Mouse (Mus musculus): ENCODE results near the gene Tmem222.

Tmem222 gene

DNA sequence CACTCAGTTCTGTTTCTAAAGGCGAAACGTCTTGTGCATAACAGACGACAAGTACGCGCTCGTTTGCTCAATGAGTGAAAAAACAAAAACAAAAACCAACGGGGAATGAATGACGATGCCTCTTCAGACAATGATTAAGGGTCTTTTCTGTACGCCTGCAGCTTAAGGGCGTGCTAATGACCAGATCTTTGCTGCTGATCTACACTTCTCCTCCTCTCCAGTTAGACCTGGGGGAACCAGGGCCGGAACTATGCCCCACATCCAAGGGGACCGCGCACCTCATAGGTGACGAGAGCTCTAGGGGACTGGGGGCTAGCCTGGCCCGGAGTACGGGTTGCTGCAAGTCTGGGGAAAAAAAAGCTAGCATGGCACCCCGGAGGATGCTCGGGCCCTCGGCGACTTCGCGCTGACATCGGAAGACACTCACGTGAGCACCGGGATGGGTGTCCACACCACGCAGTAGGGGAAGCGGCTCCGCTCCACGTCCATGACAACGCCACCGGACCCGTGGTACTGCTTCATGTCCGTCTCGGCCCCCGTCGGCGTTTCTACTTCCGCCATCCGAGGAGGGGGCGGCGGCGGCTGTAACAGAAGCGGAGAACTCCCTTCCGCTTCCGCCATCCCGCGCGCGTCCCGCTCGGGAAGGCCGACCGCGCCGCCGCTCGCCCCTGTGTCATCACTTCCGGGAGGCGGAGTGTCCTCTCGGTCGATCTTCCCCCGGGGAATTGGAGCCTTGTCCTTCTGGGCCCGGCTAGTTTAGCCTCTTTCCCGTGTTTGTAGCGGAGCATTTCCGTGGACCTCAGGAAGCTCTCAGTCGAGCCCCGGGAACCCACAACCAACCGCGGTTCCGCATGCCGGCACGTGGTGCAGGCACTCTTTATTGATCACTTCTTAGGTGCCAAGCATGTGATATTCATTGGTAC lies at the start of gene Tmem222:
Gene Tmem222, minus strand, starts transcription at position 689 of the 923 bp plus-strand sequence.
- peak; percentile 95 for DNase-seq (ENCODE audit: low spot score in 2 of 2)

DNA sequence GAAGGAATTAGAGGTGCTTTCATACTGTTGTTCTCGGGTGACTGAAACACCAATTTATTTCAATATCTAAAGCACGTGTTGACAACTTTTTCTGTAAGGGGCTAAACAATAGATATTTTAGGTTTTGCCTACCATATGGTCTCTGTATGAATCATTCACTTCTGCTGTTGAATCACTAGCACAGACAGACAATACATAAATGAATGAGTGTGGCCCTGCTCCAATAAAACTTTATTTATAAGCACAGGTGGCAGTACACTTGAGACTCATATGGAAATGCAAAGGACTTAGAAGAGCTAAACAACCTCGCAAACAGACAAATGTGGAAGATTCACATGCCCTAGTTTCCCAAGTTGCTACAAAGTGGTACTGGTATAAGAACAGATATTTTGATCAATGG lies 42.1 kb upstream of the Tmem222 start:
- DNase-seq (ENCODE audit: low spot score in 2 of 2), result no peak

DNA sequence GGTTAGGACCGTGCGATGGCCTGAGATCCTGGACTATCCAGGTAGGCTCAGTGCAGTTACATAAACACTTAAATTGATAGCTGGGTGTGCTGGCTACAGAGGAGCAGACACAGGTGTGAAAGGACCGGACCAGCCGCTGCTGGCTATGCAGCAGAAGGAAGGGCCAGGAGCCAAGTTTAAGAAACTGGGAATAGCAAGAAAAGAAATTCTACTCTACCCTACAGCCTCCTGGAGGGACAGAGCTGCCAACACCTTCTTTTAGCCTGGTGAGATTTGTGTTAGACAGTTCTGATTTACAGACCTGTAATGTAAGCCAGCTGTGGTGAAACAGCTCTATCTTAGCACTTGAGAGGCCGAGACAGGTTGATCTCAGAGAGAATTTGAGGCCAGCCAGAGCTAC lies 38.4 kb upstream of the Tmem222 start:
- DNase-seq (ENCODE audit: low spot score in 2 of 2), result no peak

DNA sequence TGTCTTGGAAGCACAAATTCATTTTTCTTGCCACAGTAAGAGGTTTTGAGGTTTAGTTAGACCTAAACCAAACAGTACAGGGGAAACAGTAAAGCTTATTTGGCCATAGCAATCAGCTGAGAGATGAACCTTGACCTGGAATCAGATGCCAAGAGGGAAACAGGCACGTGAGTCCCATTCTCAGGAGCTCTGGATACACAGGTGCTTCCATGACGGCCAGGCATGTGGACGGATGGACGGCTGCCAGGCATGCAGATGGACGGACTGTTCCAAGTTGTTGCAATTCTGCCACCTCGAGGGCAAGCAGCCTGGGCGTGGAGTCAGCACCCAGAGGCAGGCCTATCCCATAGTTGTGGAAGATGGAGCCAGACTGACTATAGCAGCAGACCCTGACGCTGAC lies 37.3 kb upstream of the Tmem222 start:
- peak in 1 of 2 experiments; percentile 61 for DNase-seq (ENCODE audit: low spot score in 2 of 2)

DNA sequence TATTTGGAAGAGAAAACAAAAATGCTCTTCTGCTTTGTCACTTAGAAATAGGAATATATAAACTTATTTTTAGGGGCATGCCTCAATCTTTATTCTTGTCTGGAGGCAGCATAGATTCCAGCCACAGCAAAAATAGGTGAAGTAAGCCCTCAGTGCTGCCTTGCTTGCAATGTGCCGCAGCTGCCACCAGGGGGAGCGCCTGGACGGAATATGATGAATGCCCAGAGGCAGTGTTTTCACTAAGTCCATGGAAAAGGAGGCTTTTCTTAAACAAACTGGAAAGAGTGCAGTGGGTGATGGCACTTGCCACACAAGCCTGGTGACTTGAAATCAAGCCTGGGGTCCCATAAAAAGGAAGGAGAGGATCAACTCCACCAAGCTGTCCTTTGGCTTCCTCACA lies 32.4 kb upstream of the Tmem222 start:
- DNase-seq (ENCODE audit: low spot score in 2 of 2), result peak; percentile 74 to 85

DNA sequence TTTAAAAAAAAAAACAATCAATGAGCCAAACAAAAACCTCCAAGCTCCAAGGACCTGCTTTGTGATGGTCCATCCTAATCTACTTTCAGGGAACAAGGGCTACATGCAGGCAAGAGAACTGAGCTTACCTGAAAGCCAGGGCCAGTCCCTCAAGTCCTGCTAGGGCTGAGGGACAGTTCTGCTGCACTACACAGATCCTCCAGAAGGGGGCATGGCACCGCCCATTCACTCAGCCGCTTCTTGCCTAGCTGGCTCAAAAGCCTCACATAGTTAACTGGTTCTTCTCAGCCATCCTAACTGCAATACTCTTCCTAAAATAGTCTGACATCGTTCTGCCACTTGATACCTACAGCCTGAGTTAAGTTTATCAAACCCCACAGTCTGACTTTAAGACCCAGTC lies 29.7 kb upstream of the Tmem222 start:
- peak; percentile 33 to 66 for DNase-seq (ENCODE audit: low spot score in 2 of 2)

- no peak for DNase-seq (ENCODE audit: low spot score in 2 of 2)
Measured at GRCm38 (mm10) chr4:133305825-133306224, 28.2 kb upstream of the Tmem222 start.

DNA sequence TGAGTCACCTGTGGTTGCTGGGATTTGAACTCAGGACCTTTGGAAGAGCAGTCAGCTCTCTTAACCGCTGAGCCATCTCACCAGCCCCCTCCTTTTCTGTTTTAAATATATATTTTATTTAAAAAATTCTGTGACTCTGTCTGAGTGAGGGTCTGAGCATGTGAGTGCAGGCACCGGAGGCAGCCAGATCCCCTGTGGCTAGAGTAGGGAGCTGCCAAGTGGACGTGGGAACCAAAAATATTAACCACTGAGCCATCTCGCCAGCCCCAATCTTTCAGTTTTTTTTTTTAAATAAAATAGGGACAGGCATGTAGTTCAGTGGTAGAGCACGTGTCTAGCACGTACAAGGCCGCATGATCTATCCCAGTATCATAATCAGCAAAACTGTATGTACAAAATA lies 27.2 kb upstream of the Tmem222 start:
- no peak for DNase-seq (ENCODE audit: low spot score in 2 of 2)

DNA sequence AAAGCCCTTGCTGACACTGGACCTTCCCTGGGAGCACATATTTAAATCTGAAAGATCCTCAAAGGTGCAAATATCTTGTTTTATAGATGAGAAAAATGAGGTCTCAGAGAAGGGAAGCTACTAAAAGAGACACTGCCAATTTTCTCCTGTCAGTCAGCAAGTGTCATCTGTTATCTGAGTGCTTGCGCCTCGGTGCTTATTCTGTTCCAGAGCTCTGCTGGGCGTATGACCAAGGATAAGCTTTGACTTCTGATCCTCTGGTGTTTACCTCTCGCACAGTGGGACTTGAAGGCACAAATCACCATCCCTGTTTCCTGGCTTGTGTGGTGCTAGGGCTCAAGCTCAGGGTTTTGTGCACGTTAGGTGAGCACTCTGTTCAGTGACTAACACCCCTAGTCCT lies 25.1 kb upstream of the Tmem222 start:
- DNase-seq (ENCODE audit: low spot score in 2 of 2), result no peak

DNA sequence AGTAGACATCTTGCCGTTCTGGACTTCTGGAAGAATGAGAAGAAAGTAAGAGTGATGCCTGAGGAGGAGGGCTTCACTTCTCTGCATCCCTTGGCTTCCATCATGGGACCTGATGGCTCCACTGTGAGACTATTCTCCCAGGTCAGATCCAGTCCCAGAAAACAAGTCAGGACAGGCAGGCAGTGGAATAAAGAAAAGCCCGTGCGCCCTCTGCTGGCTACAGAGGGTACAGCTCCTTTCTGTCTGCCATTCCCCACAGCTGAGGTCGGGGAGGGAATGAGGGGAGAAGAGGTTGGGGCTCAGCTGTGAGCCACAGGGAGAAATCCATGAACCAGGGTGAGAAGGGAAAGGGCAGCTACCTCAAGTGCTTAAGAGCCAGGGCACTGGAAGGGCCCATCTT lies 24.2 kb upstream of the Tmem222 start:
- DNase-seq (ENCODE audit: low spot score in 2 of 2), result peak; percentile 57 to 65

DNA sequence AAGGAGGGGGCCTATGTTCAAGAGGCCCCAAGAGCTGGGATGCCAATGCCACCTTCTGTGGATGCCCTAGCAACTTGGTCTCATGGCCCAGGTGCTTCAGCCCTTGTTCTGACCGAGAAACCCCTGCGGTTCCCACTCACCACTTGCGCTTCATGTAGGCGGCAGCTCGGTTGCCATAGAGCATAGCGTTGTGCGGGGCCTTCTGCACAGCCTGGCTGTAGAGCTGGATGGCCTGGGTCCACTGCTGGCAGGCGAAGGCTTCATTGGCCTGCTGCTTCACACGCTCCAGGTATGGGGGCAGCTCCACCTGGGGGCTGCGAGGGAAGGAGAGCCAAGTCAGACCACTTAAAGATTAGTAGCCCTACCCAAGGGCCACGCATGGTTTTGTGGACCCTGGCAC lies 22.8 kb upstream of the Tmem222 start:
- DNase-seq (ENCODE audit: low spot score in 2 of 2), result no peak

GRCm38 (mm10) chr4:133299701-133300100 lies 22.1 kb upstream of the Tmem222 start:
- DNase-seq (ENCODE audit: low spot score in 2 of 2), result no peak

GRCm38 (mm10) chr4:133298516-133299365 lies 21.1 kb upstream of the Tmem222 start:
- peak in 1 of 2 experiments; percentile 22 for DNase-seq (ENCODE audit: low spot score in 2 of 2)

GRCm38 (mm10) chr4:133297801-133298238 lies 20.2 kb upstream of the Tmem222 start:
- DNase-seq (ENCODE audit: low spot score in 2 of 2), result peak; percentile 59 to 77

- DNase-seq (ENCODE audit: low spot score in 2 of 2), result no peak
Measured at GRCm38 (mm10) chr4:133297360-133297759, 19.8 kb upstream of the Tmem222 start.

- DNase-seq (ENCODE audit: low spot score in 2 of 2), result no peak
Measured at GRCm38 (mm10) chr4:133294084-133294483, 16.5 kb upstream of the Tmem222 start.

GRCm38 (mm10) chr4:133292901-133293843 lies 15.6 kb upstream of the Tmem222 start:
- no peak for DNase-seq (ENCODE audit: low spot score in 2 of 2)

DNA sequence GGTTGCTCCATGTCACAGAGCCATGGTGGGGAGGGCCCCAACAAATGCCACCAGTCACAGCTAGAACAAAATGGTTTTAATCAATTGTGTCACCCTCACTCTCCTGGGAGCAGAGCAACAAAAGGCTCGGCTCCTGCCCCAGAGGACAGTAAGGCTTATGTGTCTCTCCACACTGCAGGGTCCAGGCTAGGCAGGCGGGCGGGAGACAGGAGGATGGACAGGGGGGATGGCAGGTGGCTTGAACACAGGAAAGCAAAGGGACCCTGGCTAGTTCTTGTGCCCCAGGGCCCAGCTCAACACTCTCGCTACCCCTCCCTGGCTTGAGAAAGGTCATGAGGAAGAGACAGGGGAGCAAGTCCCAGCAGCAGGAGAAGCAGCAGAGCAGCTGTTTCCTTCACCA lies 14.8 kb upstream of the Tmem222 start:
- no peak for DNase-seq (ENCODE audit: low spot score in 2 of 2)

GRCm38 (mm10) chr4:133291255-133291654 lies 13.7 kb upstream of the Tmem222 start:
- DNase-seq (ENCODE audit: low spot score in 2 of 2), result no peak

- DNase-seq (ENCODE audit: low spot score in 2 of 2), result no peak
Measured at GRCm38 (mm10) chr4:133286476-133287077, 9.0 kb upstream of the Tmem222 start.

DNA sequence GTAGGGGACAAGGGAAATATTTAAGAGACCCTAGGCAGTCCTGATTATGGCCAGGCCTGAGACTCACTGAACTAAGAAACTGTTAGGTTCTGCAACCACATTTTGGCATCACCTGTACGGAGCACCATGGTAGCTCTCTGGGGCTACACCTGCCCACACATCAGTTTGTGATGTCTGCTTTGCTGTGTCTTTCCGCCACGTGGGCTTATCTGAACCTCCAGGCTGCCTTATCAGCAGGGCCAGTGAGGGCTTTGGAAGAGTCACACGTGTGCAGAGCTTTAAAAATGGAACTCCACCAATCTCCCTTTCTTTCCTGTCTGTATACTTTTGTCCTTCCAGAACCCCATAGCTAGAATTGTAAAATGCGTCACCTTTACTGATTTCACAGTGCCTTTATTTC lies 8.4 kb upstream of the Tmem222 start:
- no peak for DNase-seq (ENCODE audit: low spot score in 2 of 2)

Measured in urinary bladder, postnatal 36 days (tissue).